Mouse (Mus musculus) limb, embryonic 14.5 days (tissue): Measurements from ENCODE around the gene Ttc28. TPM values are rescaled to one million over a fixed set of nuclear protein-coding genes. Genes with fewer than 3 reads are reported as not detected.

Experiments used
- ATAC-seq: fragments of 200-750 bp; cut with Nextera tagmentation; 2 replicates; pipeline ENCODE4 v1.8.0; 2017; ENCODE audit warnings: low read depth, moderate number of reproducible peaks, moderate TSS enrichment; ENCODE audit not compliant: low FRiP score
- DNase-seq: peaks from one replicate; pipeline ENCODE4 v3.0.0-alpha.2; 2015; ENCODE audit warnings: low spot score
- H3K27ac ChIP-seq: fragments of 300-500 bp; sonication (generic); replicated peaks from 2 replicates; pipeline ENCODE4 v1.5.1; 2014; ENCODE audit warnings: low read depth, mild to moderate bottlenecking, low read length, moderate library complexity, mixed read lengths
- H3K27me3 ChIP-seq: fragments of 300-500 bp; sonication (generic); 2 replicates; pipeline ENCODE4 v1.6.1; 2014; ENCODE audit warnings: low read length, mixed read lengths; ENCODE audit not compliant: control insufficient read depth, insufficient read depth
- H3K36me3 ChIP-seq: fragments of 300-500 bp; sonication (generic); 2 replicates; pipeline ENCODE4 v1.6.1; 2014; ENCODE audit warnings: mild to moderate bottlenecking, low read length, moderate library complexity, mixed read lengths; ENCODE audit not compliant: control insufficient read depth, insufficient read depth
- H3K4me1 ChIP-seq: fragments of 300-500 bp; sonication (generic); 2 replicates; pipeline ENCODE4 v1.6.1; 2014; ENCODE audit warnings: antibody characterized with exemption, low read length, mixed read lengths; ENCODE audit not compliant: control insufficient read depth, insufficient read depth
- H3K4me2 ChIP-seq: fragments of 300-500 bp; sonication (generic); replicated peaks from 2 replicates; pipeline ENCODE4 v1.6.1; 2014; ENCODE audit warnings: low read depth, mild to moderate bottlenecking, low read length, moderate library complexity; ENCODE audit not compliant: severe bottlenecking
- H3K4me3 ChIP-seq: fragments of 300-500 bp; sonication (generic); replicated peaks from 2 replicates; pipeline ENCODE4 v1.5.1; 2014; ENCODE audit warnings: low read length
- H3K9ac ChIP-seq: fragments of 300-500 bp; sonication (generic); 2 replicates; pipeline ENCODE4 v1.6.1; 2014; ENCODE audit warnings: mild to moderate bottlenecking, low read depth, low read length, moderate library complexity; ENCODE audit not compliant: severe bottlenecking
- H3K9me3 ChIP-seq: fragments of 300-500 bp; sonication (generic); 2 replicates; pipeline ENCODE4 v1.6.1; 2016; ENCODE audit warnings: low read length; ENCODE audit not compliant: control insufficient read depth
- POLR2A ChIP-seq: fragments of 200-500 bp; IDR thresholded peaks from 2 replicates; pipeline ENCODE4 v1.8.0; 2012; ENCODE audit warnings: inconsistent platforms, mild to moderate bottlenecking, moderate library complexity, borderline replicate concordance; ENCODE audit not compliant: insufficient read depth, insufficient read length; ENCODE audit errors: extremely low read depth
- WGBS: fragments of 180-500 bp; shearing (Covaris S2); extraction: QIAGEN DNeasy Blood & Tissue Kit; methylation state at CpG from one replicate; pipeline ENCODE4 v1.1.7; 2014; 5-methylcytosine and 5-hydroxymethylcytosine counted together
- polyA plus RNA-seq, 2 experiments: library from polyadenylated mRNA; depleted of rRNA in 1 of 2; stranded (reverse) in 1 of 2; unstranded in 1 of 2; fragments of >200 nt; fragmentation: Nextera tagmentation in 1 of 2; extraction: Ambion mirVana in 1 of 2; gene quantifications; 2 replicates each; pipeline versions ENCODE4 v1.2.1 to v1.2.3; 2012 to 2014

The Ttc28 gene
- polyA plus RNA-seq, 2 experiments, result 16.3 to 19.9 TPM

GRCm38 (mm10) chr5:111318946-111319345 is 439.3 kb downstream of the Ttc28 start:
- Histone ChIP-seq H3K4me1 (no peaks in the 10 kb centered on the region), H3K9me3 (no peaks in the 10 kb centered on the region), H3K27me3 (no peaks in the 10 kb centered on the region), H3K4me2 (no peak overlapping the region), H3K4me3 (no peak overlapping the region), H3K27ac (no peak overlapping the region), H3K9ac (no peak overlapping the region), H3K36me3 (no peaks in the 10 kb centered on the region)
- WGBS, result 54% methylated on average over 1 of the region's 1 CpGs
- no peak for TF ChIP-seq POLR2A
- DNase-seq (no peak), ATAC-seq (no peak)

GRCm38 (mm10) chr5:111325813-111326212 is 446.2 kb downstream of the Ttc28 start:
- 11% methylated on average over 1 of the region's 1 CpGs for WGBS
- Histone ChIP-seq H3K4me3 (no peak overlapping the region), H3K9ac (no peak overlapping the region), H3K27me3 (no peaks in the 10 kb centered on the region), H3K9me3 (no peaks in the 10 kb centered on the region), H3K27ac (no peak overlapping the region), H3K4me2 (no peak overlapping the region), H3K36me3 (no peaks in the 10 kb centered on the region), H3K4me1 (no peaks in the 10 kb centered on the region)
- DNase-seq, result no peak
- no peak for ATAC-seq
- no peak for TF ChIP-seq POLR2A

GRCm38 (mm10) chr5:111327420-111327819 is 447.8 kb downstream of the Ttc28 start:
- no peak for DNase-seq
- Histone ChIP-seq H3K4me1 (peaks cover 7% of the 10 kb centered on the region), H3K9me3 (no peaks in the 10 kb centered on the region), H3K27ac (no peak overlapping the region), H3K36me3 (no peaks in the 10 kb centered on the region), H3K9ac (no peak overlapping the region), H3K27me3 (no peaks in the 10 kb centered on the region), H3K4me2 (no peak overlapping the region), H3K4me3 (no peak overlapping the region)
- ATAC-seq, result no peak
- no peak for TF ChIP-seq POLR2A
- WGBS, result 83% methylated on average over 7 of the region's 7 CpGs

GRCm38 (mm10) chr5:111329782-111330416 is 450.3 kb downstream of the Ttc28 start:
- Histone ChIP-seq H3K9me3 (no peaks in the 10 kb centered on the region), H3K27ac (peak overlapping the region; percentile 85), H3K4me1 (peaks cover 10% of the 10 kb centered on the region), H3K9ac (peak overlapping the region; percentile 91), H3K27me3 (no peaks in the 10 kb centered on the region), H3K4me3 (peak overlapping the region; percentile 92), H3K4me2 (peak overlapping the region; percentile 66), H3K36me3 (peaks cover 1% of the 10 kb centered on the region)
- TF ChIP-seq POLR2A, result no peak
- WGBS, result 27% methylated on average over 10 of the region's 10 CpGs
- no peak for DNase-seq
- ATAC-seq, result no peak

- H3K27me3 ChIP-seq, result no peaks in the 10 kb centered on the region
- H3K9ac ChIP-seq, result peak within 1 kb of the TSS; percentile 91
- under 1% methylated on average over 34 of the region's 78 CpGs for WGBS
- H3K9me3 ChIP-seq, result no peaks in the 10 kb centered on the region
- H3K27ac ChIP-seq, result peak within 1 kb of the TSS; percentile 85
- H3K4me3 ChIP-seq, result peak within 1 kb of the TSS; percentile 92
- TF ChIP-seq POLR2A, result peak; percentile 89; the same call in 1 of the 2 replicates
- DNase-seq, result peak; percentile 96
- H3K4me1 ChIP-seq, result peaks cover 13% of the 10 kb centered on the region
- ATAC-seq, result peak; percentile 97
- H3K36me3 ChIP-seq, result peaks cover 8% of the 10 kb centered on the region
- peak within 1 kb of the TSS; percentile 69 for H3K4me2 ChIP-seq
These were observed 451.0 kb downstream of the Ttc28 start, which contains the start of gene Pitpnb for GRCm38 (mm10) chr5:111330417-111331098. Pitpnb (plus strand) TSS chr5:111330763.
